Mouse (Mus musculus): ENCODE results near the gene Has3. TPM values are rescaled to one million over a fixed set of nuclear protein-coding genes. Genes with fewer than 3 reads are reported as not detected.

Has3 gene
- polyA plus RNA-seq, 1 experiment from 2014 or later: 0.06 TPM

- Histone ChIP-seq H3K36me3 (peaks cover 47% of the 10 kb centered on the region), H3K4me1 (peaks cover 29% of the 10 kb centered on the region), H3K4me3 (peak overlapping the region; percentile 92), H3K27me3 (ENCODE audit: low read depth, poor library complexity, severe bottlenecking) (no peaks in the 10 kb centered on the region), H3K9me3 (replicated peaks) (no peaks in the 10 kb centered on the region), H3K27ac (peak overlapping the region; percentile 100)
- WGBS: under 1% methylated on average over 57 of the region's 57 CpGs
- DNase-seq (ENCODE audit: low spot score): peak; percentile 83
These were observed 22.9 kb downstream of the Has3 start for GRCm38 (mm10) chr8:106892806-106893451.

GRCm38 (mm10) chr8:106893481-106894156 lies 23.6 kb downstream of the Has3 start, which contains the start of gene Utp4:
TSS of gene Utp4 (plus strand) at chr8:106893636.
- Histone ChIP-seq H3K36me3 (peaks cover 52% of the 10 kb centered on the region), H3K9me3 (replicated peaks) (no peaks in the 10 kb centered on the region), H3K27ac (peak within 1 kb of the TSS; percentile 100), H3K4me1 (peaks cover 29% of the 10 kb centered on the region), H3K27me3 (ENCODE audit: low read depth, poor library complexity, severe bottlenecking) (no peaks in the 10 kb centered on the region), H3K4me3 (peak within 1 kb of the TSS; percentile 92)
- peak; percentile 92 for DNase-seq (ENCODE audit: low spot score)
- WGBS: under 1% methylated on average over 63 of the region's 63 CpGs

- 88% methylated on average over 5 of the region's 5 CpGs for WGBS
- Histone ChIP-seq H3K9me3 (replicated peaks) (no peaks in the 10 kb centered on the region), H3K36me3 (peaks cover 100% of the 10 kb centered on the region), H3K4me1 (peaks cover 8% of the 10 kb centered on the region), H3K27ac (no peak overlapping the region), H3K4me3 (no peak overlapping the region), H3K27me3 (ENCODE audit: low read depth, poor library complexity, severe bottlenecking) (no peaks in the 10 kb centered on the region)
- DNase-seq (ENCODE audit: low spot score): no peak
These were observed 29.4 kb downstream of the Has3 start for GRCm38 (mm10) chr8:106899473-106899872.

GRCm38 (mm10) chr8:106905727-106906480 lies 35.9 kb downstream of the Has3 start:
- no peak overlapping the region for H3K4me3 ChIP-seq
- no peaks in the 10 kb centered on the region for H3K27me3 ChIP-seq (ENCODE audit: low read depth, poor library complexity, severe bottlenecking)
- WGBS: 93% methylated on average over 17 of the region's 17 CpGs
- no peak for DNase-seq (ENCODE audit: low spot score)
- H3K4me1 ChIP-seq: no peaks in the 10 kb centered on the region
- H3K9me3 ChIP-seq (replicated peaks): no peaks in the 10 kb centered on the region
- H3K36me3 ChIP-seq: peaks cover 93% of the 10 kb centered on the region
- no peak overlapping the region for H3K27ac ChIP-seq

- 95% methylated on average over 6 of the region's 6 CpGs for WGBS
- no peak overlapping the region for H3K27ac ChIP-seq
- DNase-seq (ENCODE audit: low spot score): no peak
These were observed 36.6 kb downstream of the Has3 start for GRCm38 (mm10) chr8:106906635-106907034.

GRCm38 (mm10) chr8:106907450-106907849 lies 37.4 kb downstream of the Has3 start:
- no peak for DNase-seq (ENCODE audit: low spot score)
- H3K27ac ChIP-seq: no peak overlapping the region
- H3K4me1 ChIP-seq: no peaks in the 10 kb centered on the region
- H3K9me3 ChIP-seq (replicated peaks): no peaks in the 10 kb centered on the region
- no peaks in the 10 kb centered on the region for H3K27me3 ChIP-seq (ENCODE audit: low read depth, poor library complexity, severe bottlenecking)
- peaks cover 93% of the 10 kb centered on the region for H3K36me3 ChIP-seq
- H3K4me3 ChIP-seq: no peak overlapping the region
- 94% methylated on average over 6 of the region's 6 CpGs for whole genome bisulfite sequencing

More at GRCm38 (mm10) chr8:106906635-106907034, 36.6 kb downstream of the Has3 start:
- H3K4me3 ChIP-seq: no peak overlapping the region
- H3K27me3 ChIP-seq (ENCODE audit: low read depth, poor library complexity, severe bottlenecking): no peaks in the 10 kb centered on the region
- no peaks in the 10 kb centered on the region for H3K4me1 ChIP-seq
- H3K36me3 ChIP-seq: peaks cover 93% of the 10 kb centered on the region
- no peaks in the 10 kb centered on the region for H3K9me3 ChIP-seq (replicated peaks)

- H3K27ac ChIP-seq: no peak overlapping the region
- peaks cover 93% of the 10 kb centered on the region for H3K36me3 ChIP-seq
These were observed 38.2 kb downstream of the Has3 start for GRCm38 (mm10) chr8:106908291-106908690.

GRCm38 (mm10) chr8:106913631-106914030 lies 43.6 kb downstream of the Has3 start:
- no peak for DNase-seq (ENCODE audit: low spot score)
- Histone ChIP-seq H3K36me3 (peaks cover 91% of the 10 kb centered on the region), H3K27me3 (ENCODE audit: low read depth, poor library complexity, severe bottlenecking) (no peaks in the 10 kb centered on the region), H3K9me3 (replicated peaks) (no peaks in the 10 kb centered on the region), H3K4me1 (no peaks in the 10 kb centered on the region), H3K4me3 (no peak overlapping the region), H3K27ac (no peak overlapping the region)
- whole genome bisulfite sequencing: 98% methylated on average over 10 of the region's 10 CpGs

More at GRCm38 (mm10) chr8:106908291-106908690, 38.2 kb downstream of the Has3 start:
- H3K9me3 ChIP-seq (replicated peaks): no peaks in the 10 kb centered on the region
- H3K4me1 ChIP-seq: no peaks in the 10 kb centered on the region
- DNase-seq (ENCODE audit: low spot score): no peak
- no peak overlapping the region for H3K4me3 ChIP-seq
- no peaks in the 10 kb centered on the region for H3K27me3 ChIP-seq (ENCODE audit: low read depth, poor library complexity, severe bottlenecking)
- WGBS: 94% methylated on average over 7 of the region's 7 CpGs

GRCm38 (mm10) chr8:106919721-106920394 lies 49.8 kb downstream of the Has3 start:
- Histone ChIP-seq H3K27ac (no peak overlapping the region), H3K27me3 (ENCODE audit: low read depth, poor library complexity, severe bottlenecking) (no peaks in the 10 kb centered on the region), H3K4me3 (no peak overlapping the region), H3K4me1 (no peaks in the 10 kb centered on the region), H3K36me3 (peaks cover 91% of the 10 kb centered on the region), H3K9me3 (replicated peaks) (no peaks in the 10 kb centered on the region)
- 92% methylated on average over 8 of the region's 8 CpGs for WGBS
- no peak for DNase-seq (ENCODE audit: low spot score)

- Histone ChIP-seq H3K27me3 (ENCODE audit: low read depth, poor library complexity, severe bottlenecking) (no peaks in the 10 kb centered on the region), H3K27ac (no peak overlapping the region), H3K36me3 (peaks cover 86% of the 10 kb centered on the region), H3K4me1 (no peaks in the 10 kb centered on the region), H3K9me3 (replicated peaks) (no peaks in the 10 kb centered on the region), H3K4me3 (no peak overlapping the region)
- DNase-seq (ENCODE audit: low spot score): no peak
- whole genome bisulfite sequencing: 97% methylated on average over 5 of the region's 5 CpGs
These were observed 50.3 kb downstream of the Has3 start for GRCm38 (mm10) chr8:106920395-106920741.

GRCm38 (mm10) chr8:106924057-106924456 lies 54.0 kb downstream of the Has3 start:
- Histone ChIP-seq H3K4me3 (no peak overlapping the region), H3K4me1 (peaks cover 3% of the 10 kb centered on the region; the same call in 1 of the 2 replicates), H3K36me3 (peaks cover 50% of the 10 kb centered on the region), H3K27ac (no peak overlapping the region), H3K27me3 (ENCODE audit: low read depth, poor library complexity, severe bottlenecking) (no peaks in the 10 kb centered on the region), H3K9me3 (replicated peaks) (no peaks in the 10 kb centered on the region)
- no peak for DNase-seq (ENCODE audit: low spot score)
- 87% methylated on average over 4 of the region's 4 CpGs for WGBS

GRCm38 (mm10) chr8:106924904-106925349 lies 54.9 kb downstream of the Has3 start:
- Histone ChIP-seq H3K27me3 (ENCODE audit: low read depth, poor library complexity, severe bottlenecking) (no peaks in the 10 kb centered on the region), H3K36me3 (peaks cover 42% of the 10 kb centered on the region), H3K4me3 (no peak overlapping the region), H3K9me3 (replicated peaks) (no peaks in the 10 kb centered on the region), H3K4me1 (peaks cover 12% of the 10 kb centered on the region), H3K27ac (no peak overlapping the region)
- 85% methylated on average over 8 of the region's 8 CpGs for WGBS
- no peak for DNase-seq (ENCODE audit: low spot score)
